Mouse (Mus musculus) CH12.LX (cell line): ENCODE measurements around the gene Slc28a3. TPM values are rescaled to one million over a fixed set of nuclear protein-coding genes. Genes with fewer than 3 reads are reported as not detected.

Experiments
- DNase-seq: peaks from one replicate; pipeline ENCODE4 v3.0.0-alpha.2; 2013; ENCODE audit errors: extremely low read depth
- H3K27ac ChIP-seq: 2 replicates; pipeline ENCODE4 v1.5.1; 2012; ENCODE audit warnings: low read depth, mild to moderate bottlenecking, control low read depth, moderate library complexity; ENCODE audit not compliant: insufficient read depth
- H3K27me3 ChIP-seq: replicated peaks from 2 replicates; pipeline ENCODE3; 2012; ENCODE audit warnings: inconsistent platforms
- H3K36me3 ChIP-seq, 2 experiments: replicated peaks in 1 of 2; 2 replicates each; pipeline versions ENCODE3 to v1.6.1; 2012; ENCODE audit warnings: inconsistent platforms in 1 of 2, low read length in 1 of 2, mild to moderate bottlenecking in 1 of 2, mixed read lengths in 1 of 2, moderate library complexity in 1 of 2; ENCODE audit not compliant: control insufficient read depth in 1 of 2, insufficient read depth in 1 of 2
- H3K4me1 ChIP-seq, 2 experiments: 2 replicates each; pipeline ENCODE4 v1.6.1; 2012; ENCODE audit warnings: inconsistent platforms in 1 of 2, moderate library complexity in 1 of 2; ENCODE audit not compliant: insufficient read depth in 2 of 2, control insufficient read depth in 1 of 2
- H3K4me2 ChIP-seq: 2 replicates; pipeline ENCODE4 v1.6.1; 2012; ENCODE audit warnings: low read depth, mild to moderate bottlenecking, control low read depth; ENCODE audit not compliant: poor library complexity, insufficient read depth, severe bottlenecking
- H3K4me3 ChIP-seq, 3 experiments: fragments of 150-350 bp in 1 of 3; sonication (generic) in 1 of 3; replicated peaks in 1 of 3; 2 replicates each; pipeline versions ENCODE3 to v1.5.1; 2011 to 2012; ENCODE audit warnings: low read depth in 2 of 3, low read length in 2 of 3, mild to moderate bottlenecking in 2 of 3, moderate library complexity in 2 of 3, control low read depth in 1 of 3, improper control_type of control experiment in 1 of 3, inconsistent platforms in 1 of 3, mixed read lengths in 1 of 3; ENCODE audit not compliant: poor library complexity in 1 of 3
- H3K79me2 ChIP-seq: replicated peaks from 2 replicates; pipeline ENCODE4 v1.6.1; 2012; ENCODE audit warnings: mild to moderate bottlenecking, moderate library complexity; ENCODE audit not compliant: control insufficient read depth, poor library complexity, insufficient read depth, severe bottlenecking; ENCODE audit errors: extremely low read depth
- H3K9ac ChIP-seq: 2 replicates; pipeline ENCODE4 v1.6.1; 2012; ENCODE audit warnings: low read depth, mild to moderate bottlenecking, control low read depth, moderate library complexity; ENCODE audit not compliant: insufficient read depth
- H3K9me3 ChIP-seq: replicated peaks from 2 replicates; pipeline ENCODE3; 2012; ENCODE audit warnings: low read length, inconsistent platforms, mixed read lengths
- CHD2 ChIP-seq: IDR thresholded peaks from 2 replicates; pipeline ENCODE4 v1.6.1; 2011; ENCODE audit warnings: low read length, improper control_type of control experiment
- CTCF ChIP-seq, 2 experiments: IDR thresholded peaks in 1 of 2; conservative IDR thresholded peaks in 1 of 2; 2 replicates each; pipeline ENCODE4 v1.5.1; 2011 to 2012; ENCODE audit warnings: low read depth in 2 of 2, low read length in 2 of 2, improper control_type of control experiment in 1 of 2, inconsistent platforms in 1 of 2, mild to moderate bottlenecking in 1 of 2, moderate library complexity in 1 of 2
- E2F4 ChIP-seq: IDR thresholded peaks from 2 replicates; pipeline ENCODE4 v1.6.1; 2011; ENCODE audit warnings: low read depth, low read length, improper control_type of control experiment; ENCODE audit not compliant: insufficient replicate concordance
- EP300 ChIP-seq: IDR thresholded peaks from 2 replicates; pipeline ENCODE4 v1.6.1; 2011; ENCODE audit warnings: low read length, improper control_type of control experiment
- GABPA ChIP-seq: IDR thresholded peaks from 2 replicates; pipeline ENCODE4 v1.6.1; 2012; ENCODE audit warnings: low read depth, low read length, improper control_type of control experiment, inconsistent platforms; ENCODE audit not compliant: insufficient replicate concordance
- IRF4 ChIP-seq: IDR thresholded peaks from 2 replicates; pipeline ENCODE4 v1.6.1; 2014; ENCODE audit warnings: low read depth, mild to moderate bottlenecking, inconsistent platforms, low read length, improper control_type of control experiment
- MAX ChIP-seq: IDR thresholded peaks from 2 replicates; pipeline ENCODE4 v1.6.1; 2011; ENCODE audit warnings: low read length, improper control_type of control experiment
- NRF1 ChIP-seq: IDR thresholded peaks from 2 replicates; pipeline ENCODE4 v1.6.1; 2014; ENCODE audit warnings: low read depth, mild to moderate bottlenecking, inconsistent platforms, low read length, improper control_type of control experiment, moderate library complexity
- PAX5 ChIP-seq: IDR thresholded peaks from 2 replicates; pipeline ENCODE4 v1.6.1; 2012; ENCODE audit warnings: low read length, inconsistent platforms, mixed read lengths
- POLR2AphosphoS2 ChIP-seq: IDR thresholded peaks from 2 replicates; pipeline ENCODE4 v1.6.1; 2011; ENCODE audit warnings: low read depth, low read length, improper control_type of control experiment
- RAD21 ChIP-seq: IDR thresholded peaks from 2 replicates; pipeline ENCODE4 v1.6.1; 2011; ENCODE audit warnings: low read depth, mild to moderate bottlenecking, low read length, improper control_type of control experiment, moderate library complexity
- RCOR1 ChIP-seq: conservative IDR thresholded peaks from 2 replicates; pipeline ENCODE4 v1.6.1; 2012; ENCODE audit warnings: low read depth, mild to moderate bottlenecking, inconsistent platforms, low read length, improper control_type of control experiment
- SMC3 ChIP-seq: IDR thresholded peaks from 2 replicates; pipeline ENCODE4 v1.6.1; 2011; ENCODE audit warnings: low read depth, low read length, improper control_type of control experiment
- TCF12 ChIP-seq: IDR thresholded peaks from 2 replicates; pipeline ENCODE4 v1.6.1; 2014; ENCODE audit warnings: low read depth, mild to moderate bottlenecking, inconsistent platforms, low read length, improper control_type of control experiment
- dilution Hi-C: fragments of 300-500 bp; cut with MboI; formaldehyde crosslinking; loops from 2 replicates; pipeline ENCODE4 v1.14.3; 2020; ENCODE audit warnings: low sequenced_read_pairs; ENCODE audit not compliant: extremely low pct_unique_long_range_greater_than_20kb, extremely low pct_ligation_motif_present
- in situ Hi-C: fragments of 300-500 bp; cut with MboI; formaldehyde crosslinking; loops from 3 replicates; pipeline ENCODE4 v1.14.3; 2019; ENCODE audit warnings: low sequenced_read_pairs, low pct_ligation_motif_present, low pct_unique_long_range_greater_than_20kb, mixed read lengths
- polyA plus RNA-seq: library from polyadenylated mRNA; unstranded; fragments of >175 nt; gene quantifications from 2 replicates; pipeline ENCODE4 v1.2.1, GENCODE M21; 2012; ENCODE audit warnings: low read depth; ENCODE audit not compliant: insufficient read length
- total RNA-seq, 2 experiments: library from RNA; depleted of rRNA; stranded (reverse); fragments of 300-350 nt in 1 of 2; fragments of >200 nt in 1 of 2; gene quantifications; 2 replicates each; pipeline ENCODE4 v1.2.3; 2012 to 2014

Slc28a3 gene
- total and polyA plus RNA-seq, 3 experiments, result not detected

GRCm38 (mm10) chr13:58590630-58591029 is 20.0 kb downstream of the Slc28a3 start:
- H3K9me3 ChIP-seq, result peaks cover 2% of the 10 kb centered on the region
- dilution Hi-C loops (no loop called here), in situ Hi-C loops (no loop called here)
- peaks cover 0 to 5% of the 10 kb centered on the region in 2 experiments; a peak in 2 of 4 replicates for H3K4me1 ChIP-seq
- H3K9ac ChIP-seq, result no peak overlapping the region
- no peak overlapping the region for H3K4me3 ChIP-seq
- no peak overlapping the region for H3K27ac ChIP-seq
- H3K27me3 ChIP-seq, result no peaks in the 10 kb centered on the region
- DNase-seq, result peak; percentile 62
- no peak for TF ChIP-seq NRF1
- TF ChIP-seq EP300, result no peak
- TF ChIP-seq CTCF (conservative IDR thresholded peaks at IDR 0.05 in 1 of 2, IDR thresholded peaks at IDR 0.05 in 1 of 2; ENCODE audit: low read depth in 2 of 2, low read length in 2 of 2), result peak; percentile 30 to 48; a peak in 2 of 4 replicates
- no peak for TF ChIP-seq RCOR1
- TF ChIP-seq RAD21, result peak; percentile 27
- TF ChIP-seq E2F4, result no peak
- TF ChIP-seq IRF4, result no peak
- no peak for TF ChIP-seq SMC3
- TF ChIP-seq PAX5, result no peak
- TF ChIP-seq, all 38 proteins: peak for 2
- H3K79me2 ChIP-seq, result no peaks in the 10 kb centered on the region
- no peaks in the 10 kb centered on the region for H3K36me3 ChIP-seq
- no peak overlapping the region for H3K4me2 ChIP-seq

DNA sequence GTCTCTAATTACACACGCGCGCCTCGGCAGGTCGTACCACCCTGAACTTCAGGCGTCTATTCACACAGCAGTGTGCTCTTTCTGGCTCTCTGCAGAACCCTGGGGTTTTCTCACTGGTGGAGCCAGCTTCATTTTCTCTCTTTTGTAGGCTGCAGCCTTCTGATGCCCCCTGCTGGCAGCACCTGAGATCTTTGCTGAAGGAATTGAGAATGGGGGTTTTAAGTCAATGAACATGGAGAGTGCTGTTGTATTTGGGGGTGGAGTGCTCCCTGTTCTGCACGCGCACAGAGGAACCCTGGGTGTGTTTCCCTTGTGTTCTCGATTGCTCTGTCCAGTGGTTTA is 21.2 kb downstream of the Slc28a3 start:
- peak; percentile 82 for DNase-seq
- Histone ChIP-seq H3K4me3 (no peak overlapping the region), H3K9me3 (peaks cover 2% of the 10 kb centered on the region), H3K4me1 (peaks cover 0 to 5% of the 10 kb centered on the region in 2 experiments; a peak in 2 of 4 replicates), H3K9ac (no peak overlapping the region), H3K27ac (no peak overlapping the region), H3K36me3 (no peaks in the 10 kb centered on the region)
- in situ Hi-C loops, result no loop called here
- TF ChIP-seq SMC3 (peak; percentile 59), RAD21 (peak; percentile 57), MAX (no peak), CTCF (conservative IDR thresholded peaks at IDR 0.05 in 1 of 2, IDR thresholded peaks at IDR 0.05 in 1 of 2; ENCODE audit: low read depth in 2 of 2, low read length in 2 of 2) (peak; percentile 18 to 73; a peak in 2 of 4 replicates)
- TF ChIP-seq, all 38 proteins: peak for 3
- Histone ChIP-seq H3K4me2 (no peak overlapping the region), H3K27me3 (no peaks in the 10 kb centered on the region), H3K79me2 (no peaks in the 10 kb centered on the region)
- dilution Hi-C loops, result no loop called here

- no peak overlapping the region for H3K9ac ChIP-seq
- no peaks in the 10 kb centered on the region for H3K36me3 ChIP-seq
- no peak overlapping the region for H3K27ac ChIP-seq
- H3K9me3 ChIP-seq, result peaks cover 2% of the 10 kb centered on the region
- in situ Hi-C loops, result no loop called here
- TF ChIP-seq GABPA, result no peak
- TF ChIP-seq MAX, result no peak
- no peak for TF ChIP-seq EP300
- TF ChIP-seq RAD21, result no peak
- TF ChIP-seq POLR2AphosphoS2, result no peak
- no peak for TF ChIP-seq IRF4
- TF ChIP-seq TCF12, result no peak
- TF ChIP-seq PAX5, result no peak
- TF ChIP-seq CHD2, result no peak
- H3K4me2 ChIP-seq, result no peak overlapping the region
- DNase-seq, result no peak
- H3K4me1 ChIP-seq, result peaks cover 0 to 5% of the 10 kb centered on the region in 2 experiments; a peak in 2 of 4 replicates
- no peaks in the 10 kb centered on the region for H3K79me2 ChIP-seq
- dilution Hi-C loops, result no loop called here
- no peak overlapping the region for H3K4me3 ChIP-seq
- H3K27me3 ChIP-seq, result no peaks in the 10 kb centered on the region
Measured at GRCm38 (mm10) chr13:58588655-58589516, 21.8 kb downstream of the Slc28a3 start.
